Mouse (Mus musculus) CH12.LX (cell line): ENCODE data around the gene Vwa3a. TPM values are rescaled to one million over a fixed set of nuclear protein-coding genes. Genes with fewer than 3 reads are reported as not detected.

Experiments used
- DNase-seq: peaks from one replicate; pipeline ENCODE4 v3.0.0-alpha.2; 2013; ENCODE audit errors: extremely low read depth
- H3K27ac ChIP-seq: 2 replicates; pipeline ENCODE4 v1.5.1; 2012; ENCODE audit warnings: low read depth, mild to moderate bottlenecking, control low read depth, moderate library complexity; ENCODE audit not compliant: insufficient read depth
- H3K27me3 ChIP-seq: replicated peaks from 2 replicates; pipeline ENCODE3; 2012; ENCODE audit warnings: inconsistent platforms
- H3K36me3 ChIP-seq, 2 experiments: replicated peaks in 1 of 2; 2 replicates each; pipeline versions ENCODE3 to v1.6.1; 2012; ENCODE audit warnings: inconsistent platforms in 1 of 2, low read length in 1 of 2, mild to moderate bottlenecking in 1 of 2, mixed read lengths in 1 of 2, moderate library complexity in 1 of 2; ENCODE audit not compliant: control insufficient read depth in 1 of 2, insufficient read depth in 1 of 2
- H3K4me1 ChIP-seq, 2 experiments: 2 replicates each; pipeline ENCODE4 v1.6.1; 2012; ENCODE audit warnings: inconsistent platforms in 1 of 2, moderate library complexity in 1 of 2; ENCODE audit not compliant: insufficient read depth in 2 of 2, control insufficient read depth in 1 of 2
- H3K4me2 ChIP-seq: 2 replicates; pipeline ENCODE4 v1.6.1; 2012; ENCODE audit warnings: low read depth, mild to moderate bottlenecking, control low read depth; ENCODE audit not compliant: poor library complexity, insufficient read depth, severe bottlenecking
- H3K4me3 ChIP-seq, 3 experiments: fragments of 150-350 bp in 1 of 3; sonication (generic) in 1 of 3; replicated peaks in 1 of 3; 2 replicates each; pipeline versions ENCODE3 to v1.5.1; 2011 to 2012; ENCODE audit warnings: low read depth in 2 of 3, low read length in 2 of 3, mild to moderate bottlenecking in 2 of 3, moderate library complexity in 2 of 3, control low read depth in 1 of 3, improper control_type of control experiment in 1 of 3, inconsistent platforms in 1 of 3, mixed read lengths in 1 of 3; ENCODE audit not compliant: poor library complexity in 1 of 3
- H3K79me2 ChIP-seq: replicated peaks from 2 replicates; pipeline ENCODE4 v1.6.1; 2012; ENCODE audit warnings: mild to moderate bottlenecking, moderate library complexity; ENCODE audit not compliant: control insufficient read depth, poor library complexity, insufficient read depth, severe bottlenecking; ENCODE audit errors: extremely low read depth
- H3K9ac ChIP-seq: 2 replicates; pipeline ENCODE4 v1.6.1; 2012; ENCODE audit warnings: low read depth, mild to moderate bottlenecking, control low read depth, moderate library complexity; ENCODE audit not compliant: insufficient read depth
- H3K9me3 ChIP-seq: replicated peaks from 2 replicates; pipeline ENCODE3; 2012; ENCODE audit warnings: low read length, inconsistent platforms, mixed read lengths
- BHLHE40 ChIP-seq: IDR thresholded peaks from 2 replicates; pipeline ENCODE4 v1.6.1; 2011; ENCODE audit warnings: mild to moderate bottlenecking, low read depth, low read length, improper control_type of control experiment
- CHD2 ChIP-seq: IDR thresholded peaks from 2 replicates; pipeline ENCODE4 v1.6.1; 2011; ENCODE audit warnings: low read length, improper control_type of control experiment
- CTCF ChIP-seq, 2 experiments: IDR thresholded peaks in 1 of 2; conservative IDR thresholded peaks in 1 of 2; 2 replicates each; pipeline ENCODE4 v1.5.1; 2011 to 2012; ENCODE audit warnings: low read depth in 2 of 2, low read length in 2 of 2, improper control_type of control experiment in 1 of 2, inconsistent platforms in 1 of 2, mild to moderate bottlenecking in 1 of 2, moderate library complexity in 1 of 2
- E2F4 ChIP-seq: IDR thresholded peaks from 2 replicates; pipeline ENCODE4 v1.6.1; 2011; ENCODE audit warnings: low read depth, low read length, improper control_type of control experiment; ENCODE audit not compliant: insufficient replicate concordance
- ETS1 ChIP-seq: conservative IDR thresholded peaks from 2 replicates; pipeline ENCODE4 v1.6.1; 2012; ENCODE audit warnings: low read depth, mild to moderate bottlenecking, inconsistent platforms, low read length, improper control_type of control experiment, moderate library complexity
- GABPA ChIP-seq: IDR thresholded peaks from 2 replicates; pipeline ENCODE4 v1.6.1; 2012; ENCODE audit warnings: low read depth, low read length, improper control_type of control experiment, inconsistent platforms; ENCODE audit not compliant: insufficient replicate concordance
- HCFC1 ChIP-seq: IDR thresholded peaks from 2 replicates; pipeline ENCODE4 v1.6.1; 2012; ENCODE audit warnings: low read depth, mild to moderate bottlenecking, inconsistent platforms, low read length, improper control_type of control experiment
- IRF4 ChIP-seq: IDR thresholded peaks from 2 replicates; pipeline ENCODE4 v1.6.1; 2014; ENCODE audit warnings: low read depth, mild to moderate bottlenecking, inconsistent platforms, low read length, improper control_type of control experiment
- JUND ChIP-seq: conservative IDR thresholded peaks from 2 replicates; pipeline ENCODE4 v1.6.1; 2011; ENCODE audit warnings: low read depth, low read length, improper control_type of control experiment
- MAX ChIP-seq: IDR thresholded peaks from 2 replicates; pipeline ENCODE4 v1.6.1; 2011; ENCODE audit warnings: low read length, improper control_type of control experiment
- MEF2A ChIP-seq: IDR thresholded peaks from 2 replicates; pipeline ENCODE4 v1.6.1; 2014; ENCODE audit warnings: low read depth, mild to moderate bottlenecking, inconsistent platforms, low read length, improper control_type of control experiment, borderline replicate concordance
- MXI1 ChIP-seq: IDR thresholded peaks from 2 replicates; pipeline ENCODE4 v1.6.1; 2011; ENCODE audit warnings: mild to moderate bottlenecking, low read depth, low read length, improper control_type of control experiment
- NELFE ChIP-seq: IDR thresholded peaks from 2 replicates; pipeline ENCODE4 v1.6.1; 2011; ENCODE audit warnings: low read depth, low read length, improper control_type of control experiment
- NRF1 ChIP-seq: IDR thresholded peaks from 2 replicates; pipeline ENCODE4 v1.6.1; 2014; ENCODE audit warnings: low read depth, mild to moderate bottlenecking, inconsistent platforms, low read length, improper control_type of control experiment, moderate library complexity
- POLR2AphosphoS2 ChIP-seq: IDR thresholded peaks from 2 replicates; pipeline ENCODE4 v1.6.1; 2011; ENCODE audit warnings: low read depth, low read length, improper control_type of control experiment
- RAD21 ChIP-seq: IDR thresholded peaks from 2 replicates; pipeline ENCODE4 v1.6.1; 2011; ENCODE audit warnings: low read depth, mild to moderate bottlenecking, low read length, improper control_type of control experiment, moderate library complexity
- RCOR1 ChIP-seq: conservative IDR thresholded peaks from 2 replicates; pipeline ENCODE4 v1.6.1; 2012; ENCODE audit warnings: low read depth, mild to moderate bottlenecking, inconsistent platforms, low read length, improper control_type of control experiment
- SIN3A ChIP-seq: IDR thresholded peaks from 2 replicates; pipeline ENCODE4 v1.6.1; 2012; ENCODE audit warnings: low read length, improper control_type of control experiment, inconsistent platforms
- SMC3 ChIP-seq: IDR thresholded peaks from 2 replicates; pipeline ENCODE4 v1.6.1; 2011; ENCODE audit warnings: low read depth, low read length, improper control_type of control experiment
- TBP ChIP-seq: conservative IDR thresholded peaks from 2 replicates; pipeline ENCODE4 v1.6.1; 2011; ENCODE audit warnings: low read depth, low read length, improper control_type of control experiment
- TCF12 ChIP-seq: IDR thresholded peaks from 2 replicates; pipeline ENCODE4 v1.6.1; 2014; ENCODE audit warnings: low read depth, mild to moderate bottlenecking, inconsistent platforms, low read length, improper control_type of control experiment
- USF2 ChIP-seq: conservative IDR thresholded peaks from 2 replicates; pipeline ENCODE4 v1.6.1; 2011; ENCODE audit warnings: low read depth, low read length, improper control_type of control experiment
- ZC3H11A ChIP-seq: IDR thresholded peaks from 2 replicates; pipeline ENCODE4 v1.6.1; 2012; ENCODE audit warnings: low read depth, mild to moderate bottlenecking, inconsistent platforms, low read length, improper control_type of control experiment
- ZMIZ1 ChIP-seq: IDR thresholded peaks from 2 replicates; pipeline ENCODE4 v1.6.1; 2012; ENCODE audit warnings: low read depth, mild to moderate bottlenecking, inconsistent platforms, low read length, improper control_type of control experiment
- ZNF384 ChIP-seq: IDR thresholded peaks from 2 replicates; pipeline ENCODE4 v1.6.1; 2012; ENCODE audit warnings: low read depth, low read length, improper control_type of control experiment, inconsistent platforms
- dilution Hi-C: fragments of 300-500 bp; cut with MboI; formaldehyde crosslinking; loops from 2 replicates; pipeline ENCODE4 v1.14.3; 2020; ENCODE audit warnings: low sequenced_read_pairs; ENCODE audit not compliant: extremely low pct_unique_long_range_greater_than_20kb, extremely low pct_ligation_motif_present
- in situ Hi-C: fragments of 300-500 bp; cut with MboI; formaldehyde crosslinking; loops from 3 replicates; pipeline ENCODE4 v1.14.3; 2019; ENCODE audit warnings: low sequenced_read_pairs, low pct_ligation_motif_present, low pct_unique_long_range_greater_than_20kb, mixed read lengths
- polyA plus RNA-seq: library from polyadenylated mRNA; unstranded; fragments of >175 nt; gene quantifications from 2 replicates; pipeline ENCODE4 v1.2.1, GENCODE M21; 2012; ENCODE audit warnings: low read depth; ENCODE audit not compliant: insufficient read length
- total RNA-seq, 2 experiments: library from RNA; depleted of rRNA; stranded (reverse); fragments of 300-350 nt in 1 of 2; fragments of >200 nt in 1 of 2; gene quantifications; 2 replicates each; pipeline ENCODE4 v1.2.3; 2012 to 2014

Vwa3a gene
- total and polyA plus RNA-seq, 3 experiments, result not detected

DNA sequence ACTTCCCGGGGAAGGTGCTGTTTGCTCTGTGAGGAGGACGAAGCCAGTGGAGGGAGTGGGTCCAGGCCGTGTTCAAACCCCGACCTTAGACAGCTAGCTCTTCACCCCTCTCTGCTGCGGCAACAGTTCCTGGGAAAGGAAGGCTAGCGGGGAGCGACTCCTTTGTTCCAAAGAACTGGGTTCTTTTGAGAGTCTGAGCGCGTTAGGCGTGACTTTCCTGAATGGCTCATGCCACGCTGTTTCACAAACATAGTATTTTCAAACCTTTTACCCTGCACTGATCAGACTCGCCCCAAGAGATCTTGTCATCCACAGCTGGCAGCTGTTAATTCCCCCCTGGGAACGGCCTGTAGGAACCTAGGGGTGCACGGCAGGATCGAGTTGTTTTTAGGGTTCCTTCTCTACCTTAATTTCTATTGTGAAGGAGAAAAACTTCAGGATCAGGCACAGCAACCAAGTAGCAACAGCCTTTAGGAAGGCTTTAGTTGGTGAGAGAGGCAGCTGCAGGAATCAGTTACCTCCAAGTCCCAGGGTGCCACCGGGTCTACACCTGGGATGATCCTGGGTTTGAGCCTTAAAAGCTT, 104.8 kb downstream of the Vwa3a start:
- H3K79me2 ChIP-seq, result no peaks in the 10 kb centered on the region
- peaks cover 14 to 50% of the 10 kb centered on the region in 2 experiments for H3K4me1 ChIP-seq
- no peak for TF ChIP-seq TCF12
- TF ChIP-seq ETS1, result no peak
- TF ChIP-seq NRF1, result no peak
- no peak for TF ChIP-seq SIN3A
- no peak for TF ChIP-seq ZMIZ1
- no peak for TF ChIP-seq RCOR1
- TF ChIP-seq RAD21, result no peak
- TF ChIP-seq ZC3H11A, result no peak
- TF ChIP-seq IRF4, result no peak
- TF ChIP-seq CTCF (conservative IDR thresholded peaks at IDR 0.05 in 1 of 2, IDR thresholded peaks at IDR 0.05 in 1 of 2; ENCODE audit: low read depth in 2 of 2, low read length in 2 of 2), result no peak
- no peak for TF ChIP-seq E2F4
- TF ChIP-seq BHLHE40, result no peak
- no peak for TF ChIP-seq GABPA
- TF ChIP-seq CHD2, result no peak
- no peak for TF ChIP-seq POLR2AphosphoS2
- no peak for TF ChIP-seq NELFE
- no peak for TF ChIP-seq MEF2A
- H3K9me3 ChIP-seq, result no peaks in the 10 kb centered on the region
- H3K27me3 ChIP-seq, result no peaks in the 10 kb centered on the region
- DNase-seq, result no peak
- H3K9ac ChIP-seq, result peak overlapping the region; percentile 10
- no peak overlapping the region for H3K27ac ChIP-seq
- in situ Hi-C loops, result no loop called here
- H3K4me3 ChIP-seq, result peak overlapping the region; percentile 64 to 76 (median 69)
- H3K36me3 ChIP-seq, result peaks cover 0 to 3% of the 10 kb centered on the region in 2 experiments
- dilution Hi-C loops, result no loop called here
- H3K4me2 ChIP-seq, result peak overlapping the region; percentile 53

DNA sequence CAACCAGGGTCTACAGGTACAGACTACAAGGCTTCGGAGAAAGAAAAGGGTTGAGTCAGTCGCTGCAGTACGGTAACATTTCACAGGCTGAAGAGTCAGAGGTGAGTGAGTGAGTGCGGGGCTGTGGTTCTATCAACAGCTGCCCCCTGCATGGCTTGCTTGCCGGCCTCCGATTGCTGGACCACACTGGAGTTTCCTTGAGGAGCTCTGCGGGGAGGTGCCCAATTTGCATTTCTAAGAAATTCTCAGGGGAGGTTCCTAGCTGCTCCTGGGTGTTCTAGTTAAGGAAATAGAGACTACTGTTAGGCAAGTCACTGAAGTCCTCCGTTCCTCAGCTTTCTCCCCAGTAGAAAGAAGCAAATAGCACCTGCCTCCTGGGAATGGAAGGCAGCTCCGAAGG, 105.6 kb downstream of the Vwa3a start:
- peak overlapping the region; percentile 53 for H3K4me2 ChIP-seq
- H3K27me3 ChIP-seq, result no peaks in the 10 kb centered on the region
- peak overlapping the region in 2 of 3 experiments; percentile 7 to 69 for H3K4me3 ChIP-seq
- no peaks in the 10 kb centered on the region for H3K9me3 ChIP-seq
- in situ Hi-C loops, result no loop called here
- H3K4me1 ChIP-seq, result peaks cover 16 to 57% of the 10 kb centered on the region in 2 experiments
- no peak for TF ChIP-seq SMC3
- no peak for TF ChIP-seq HCFC1
- no peak for TF ChIP-seq ZNF384
- TF ChIP-seq JUND, result no peak
- TF ChIP-seq USF2, result no peak
- no peak for TF ChIP-seq NELFE
- no peak for TF ChIP-seq TBP
- TF ChIP-seq CHD2, result no peak
- TF ChIP-seq MAX, result no peak
- TF ChIP-seq MXI1, result no peak
- no peak for TF ChIP-seq BHLHE40
- peaks cover 0 to 3% of the 10 kb centered on the region in 2 experiments for H3K36me3 ChIP-seq
- H3K9ac ChIP-seq, result no peak overlapping the region
- H3K27ac ChIP-seq, result no peak overlapping the region
- dilution Hi-C loops, result no loop called here
- no peak for DNase-seq
- H3K79me2 ChIP-seq, result no peaks in the 10 kb centered on the region
